Mouse (Mus musculus) right cerebral cortex, postnatal 10 days (tissue): ENCODE measurements around the gene Cenpm.
A peak's percentile ranks its signal among the peaks of the same experiment; 100 is the strongest.

ENCODE experiments used
- DNase-seq, 2 experiments: peaks; one replicate each; pipeline ENCODE4 v3.0.0; 2021; ENCODE audit warnings: low spot score in 2 of 2

Cenpm gene

DNA sequence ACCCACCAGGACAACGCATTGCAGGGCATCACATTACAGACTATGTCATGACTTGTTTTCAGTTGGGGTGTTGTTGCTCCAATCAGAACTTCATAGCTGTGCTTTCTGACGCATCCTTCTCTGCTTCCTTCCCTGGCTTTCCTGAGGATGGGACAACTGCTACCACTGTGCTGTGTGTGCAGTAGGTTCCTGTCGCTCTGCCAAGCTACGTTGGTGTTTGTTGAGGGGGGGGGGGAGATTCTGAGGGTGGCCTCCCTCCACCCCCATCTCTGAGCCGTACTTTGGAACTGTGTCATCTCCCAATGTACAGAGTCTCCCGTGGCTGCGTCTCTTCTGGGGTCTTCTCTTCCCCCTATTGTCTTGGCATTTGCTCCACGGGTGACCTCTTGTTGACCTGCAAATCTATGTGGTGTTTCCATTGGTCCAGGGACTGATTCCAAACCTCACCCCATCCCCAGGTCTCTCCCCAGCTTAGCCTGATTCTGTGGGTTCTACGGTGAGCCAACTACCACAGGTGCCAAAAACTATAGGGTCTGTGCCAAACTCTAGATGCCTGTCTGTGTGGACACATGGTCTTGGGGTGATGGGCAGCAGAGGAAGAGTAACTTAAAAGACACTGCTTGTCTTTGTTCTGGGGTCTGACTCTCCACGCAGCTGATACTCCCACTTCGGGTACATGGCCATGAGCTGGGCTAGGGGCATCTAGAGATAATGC lies 29.1 kb downstream of the Cenpm start:
- no peak for DNase-seq

- no peak for DNase-seq
Observed at GRCm38 (mm10) chr15:82213222-82213621, 31.3 kb downstream of the Cenpm start.

DNA sequence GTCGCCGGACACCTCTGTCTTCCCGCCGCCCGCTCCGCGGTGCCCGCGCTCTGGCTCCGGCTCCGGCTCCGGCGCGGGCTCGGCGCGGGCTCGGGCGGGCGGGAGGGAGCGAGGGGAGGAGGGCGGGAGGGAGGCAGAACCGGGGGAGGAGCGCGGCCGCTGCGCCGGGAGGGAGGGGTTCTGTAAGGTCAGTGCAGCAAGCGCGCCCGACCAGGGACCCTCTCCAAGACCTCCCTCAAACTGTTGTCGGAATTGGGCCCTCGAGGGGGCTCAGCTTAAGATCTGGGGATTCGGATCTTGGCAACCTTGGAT lies 31.8 kb downstream of the Cenpm start, which contains the start of gene Shisa8:
Shisa8 (minus strand) TSS at position 64 of the 312 bp plus-strand sequence.
- no peak for DNase-seq

- no peak for DNase-seq
Observed at GRCm38 (mm10) chr15:82211911-82212751, 32.4 kb downstream of the Cenpm start.

DNA sequence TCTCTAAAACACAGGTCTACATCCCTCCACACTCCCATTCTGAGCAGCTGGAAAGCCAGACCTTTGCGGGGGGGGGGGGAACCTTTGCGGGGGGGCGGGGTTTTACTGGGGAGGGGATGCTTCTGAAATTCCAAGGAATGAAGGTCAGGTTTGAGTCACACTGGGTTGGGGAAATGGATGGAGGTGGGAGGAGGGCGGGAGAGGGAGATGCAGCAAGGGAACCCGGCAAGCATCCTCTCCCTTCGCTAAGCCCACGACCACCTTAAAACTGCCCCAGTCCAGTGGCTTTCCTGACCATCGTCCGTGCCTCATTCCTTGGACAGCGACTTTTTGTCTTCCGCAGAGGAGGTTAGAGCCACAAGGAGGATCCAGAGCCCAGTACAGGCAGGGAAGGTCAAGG lies 33.3 kb downstream of the Cenpm start:
- no peak for DNase-seq

DNA sequence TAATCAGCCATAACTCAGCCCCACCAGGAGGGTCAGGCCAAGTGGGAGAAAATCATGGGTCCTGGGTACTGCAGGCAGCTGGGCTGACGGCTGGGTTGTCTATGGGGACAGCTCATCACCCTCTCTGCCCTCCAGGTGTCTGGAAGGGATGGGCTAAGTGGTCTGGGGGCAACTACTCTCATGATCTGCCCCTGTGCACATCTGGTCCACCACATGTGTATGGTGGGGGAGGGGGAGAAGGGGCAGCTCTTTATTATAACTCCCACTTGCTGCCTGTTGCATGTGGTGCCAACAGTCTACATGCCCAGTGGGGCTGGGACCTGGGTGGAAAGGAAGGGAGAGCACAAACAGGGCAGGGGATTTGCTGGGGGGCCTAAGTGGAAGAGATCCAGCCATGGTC lies 33.7 kb downstream of the Cenpm start:
- DNase-seq = no peak

DNA sequence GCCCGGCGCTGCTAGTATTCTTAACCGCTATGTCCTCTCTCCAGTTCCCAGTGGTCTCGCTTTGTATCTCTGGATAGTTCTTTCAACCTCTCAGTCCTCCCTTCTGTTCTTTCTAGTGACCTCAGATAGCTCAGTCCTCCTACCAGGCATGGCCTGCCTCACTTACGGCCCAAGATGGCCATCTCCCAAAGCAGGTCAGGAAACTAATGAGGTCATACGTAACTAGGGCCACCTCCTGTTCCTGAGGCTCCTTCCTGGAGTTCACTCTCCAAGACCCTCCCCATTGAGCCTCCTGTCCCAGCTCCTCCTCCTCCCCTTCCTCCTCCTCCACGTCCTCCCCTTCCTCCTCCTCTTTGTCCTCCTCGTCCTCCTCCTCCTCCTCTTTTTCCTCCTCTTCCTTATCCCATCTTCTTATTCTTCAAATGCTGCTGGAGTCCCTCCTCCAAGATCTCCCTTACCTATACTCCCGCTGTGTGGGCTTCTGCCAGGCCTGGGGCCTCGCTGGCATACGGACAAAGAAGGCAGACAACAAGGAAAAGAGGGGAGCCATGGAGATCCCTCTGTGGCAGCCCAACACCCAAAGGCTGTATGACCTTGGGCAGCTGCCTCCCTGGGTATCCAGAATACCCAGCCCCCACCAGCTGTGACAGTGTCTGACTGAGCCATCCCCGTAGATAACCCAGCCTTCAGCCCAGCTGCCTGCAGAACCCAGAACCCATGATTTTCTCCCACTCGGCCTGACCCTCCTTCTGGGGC lies 35.1 kb downstream of the Cenpm start:
- DNase-seq = no peak

DNA sequence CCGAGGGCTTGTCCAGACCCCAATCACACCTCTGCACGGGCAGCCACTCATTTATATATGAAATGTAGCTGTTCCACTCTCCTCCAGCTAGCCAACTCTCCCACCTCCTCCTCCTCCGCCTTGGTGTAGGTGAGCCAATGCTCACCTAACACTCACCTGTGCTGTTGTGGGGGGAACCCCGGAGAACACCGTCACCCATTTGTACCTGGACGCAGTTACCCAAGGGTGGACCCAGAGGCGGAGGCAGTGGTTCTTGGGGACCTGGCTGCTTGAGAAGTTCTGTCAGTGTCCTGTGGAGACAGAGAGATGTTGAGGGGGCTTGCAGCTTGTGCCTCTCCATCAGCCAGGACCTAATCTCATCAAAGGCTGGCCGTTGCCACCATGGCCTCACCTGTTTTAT lies 36.2 kb downstream of the Cenpm start:
- no peak for DNase-seq

GRCm38 (mm10) chr15:82207504-82208219 lies 36.9 kb downstream of the Cenpm start:
- no peak for DNase-seq

DNA sequence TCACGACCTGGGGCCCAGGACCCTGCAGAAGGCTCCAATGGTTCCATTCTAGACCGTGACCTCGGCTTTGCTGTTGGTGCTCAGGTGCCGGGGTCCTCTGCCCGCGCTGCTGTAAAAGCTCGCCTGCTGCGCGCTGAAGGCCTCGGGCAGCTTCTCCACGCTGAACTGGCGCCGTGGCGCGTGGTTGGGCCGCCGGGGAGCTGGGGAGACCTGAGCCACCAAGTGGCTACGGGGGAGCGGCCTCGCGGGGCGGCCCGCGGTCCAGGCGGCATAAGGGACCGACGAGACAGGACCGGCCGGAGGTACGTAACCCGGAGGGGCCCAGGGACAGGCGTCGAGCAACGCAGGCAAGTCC lies 37.5 kb downstream of the Cenpm start:
- no peak for DNase-seq

DNA sequence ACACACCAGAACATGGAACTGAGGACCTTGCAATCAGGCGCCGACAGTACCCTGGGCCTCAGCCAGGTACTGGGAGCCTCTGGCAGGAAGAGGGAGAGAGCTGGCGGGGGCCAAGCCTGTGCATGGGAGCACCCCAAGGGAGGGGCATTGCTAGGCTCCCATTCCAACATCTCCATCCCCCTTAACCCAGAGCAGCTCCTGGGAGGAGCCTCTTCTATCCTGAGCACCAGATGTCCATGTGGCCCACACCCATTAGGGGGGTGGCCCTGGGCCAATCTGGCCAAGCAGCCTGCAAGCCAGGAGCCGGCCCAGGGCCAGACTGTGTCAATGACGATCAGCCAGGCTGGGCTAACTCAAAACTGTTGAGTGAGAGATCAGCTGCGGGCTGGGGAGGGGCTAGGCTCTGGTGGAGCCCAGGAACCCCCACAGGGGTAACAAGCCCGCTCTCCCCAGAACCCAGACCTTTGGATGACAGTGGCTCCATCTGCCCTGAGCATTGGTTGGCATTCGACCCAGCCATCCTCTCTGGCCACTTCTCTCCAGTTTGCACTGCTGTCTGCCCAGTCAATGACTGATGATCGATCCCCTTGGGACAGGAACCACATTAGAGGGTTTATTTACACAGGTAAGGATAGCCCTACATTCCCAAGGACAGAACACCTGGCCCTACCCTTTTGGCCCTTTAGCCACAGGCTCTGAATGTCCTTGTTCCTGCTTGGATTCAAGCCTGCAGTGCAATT lies 38.0 kb downstream of the Cenpm start:
- DNase-seq = peak; percentile 73 to 76

DNA sequence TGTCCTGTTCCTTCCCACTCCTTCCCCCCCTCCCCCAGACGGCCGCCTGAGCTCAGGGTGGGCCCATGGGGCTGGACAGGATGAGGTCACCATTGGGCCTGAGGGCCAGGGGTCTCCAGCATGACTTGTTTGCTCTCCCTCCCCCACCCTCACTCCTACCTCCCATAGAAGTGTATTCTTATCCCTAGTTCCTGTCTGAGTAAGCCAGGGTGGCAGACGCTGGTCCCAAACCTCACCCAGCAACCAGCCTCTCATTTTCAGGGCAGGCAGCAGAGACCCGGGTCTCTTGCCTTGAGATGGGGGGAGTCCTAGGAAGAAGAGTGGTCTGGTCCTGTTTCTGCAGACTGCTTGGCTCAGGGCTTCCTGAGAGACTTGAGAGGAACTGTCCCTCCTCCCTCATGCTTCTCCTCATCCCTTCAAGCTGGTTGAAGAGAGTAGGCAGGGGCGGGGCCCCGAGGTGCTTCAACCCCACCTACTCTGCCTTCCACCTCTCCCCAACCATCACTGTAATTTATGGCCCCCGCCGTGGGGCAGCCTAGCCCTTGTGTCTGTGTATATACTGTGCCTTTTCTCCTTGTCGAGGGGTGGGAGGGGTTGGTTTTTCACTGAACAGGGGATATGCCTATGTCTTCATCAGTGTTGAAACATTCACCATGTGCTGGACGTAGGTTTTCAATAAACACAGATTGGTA lies 39.7 kb downstream of the Cenpm start:
- no peak for DNase-seq

GRCm38 (mm10) chr15:82203611-82204351 lies 40.8 kb downstream of the Cenpm start:
- no peak for DNase-seq

- no peak for DNase-seq
Observed at GRCm38 (mm10) chr15:82203090-82203489, 41.5 kb downstream of the Cenpm start.

DNA sequence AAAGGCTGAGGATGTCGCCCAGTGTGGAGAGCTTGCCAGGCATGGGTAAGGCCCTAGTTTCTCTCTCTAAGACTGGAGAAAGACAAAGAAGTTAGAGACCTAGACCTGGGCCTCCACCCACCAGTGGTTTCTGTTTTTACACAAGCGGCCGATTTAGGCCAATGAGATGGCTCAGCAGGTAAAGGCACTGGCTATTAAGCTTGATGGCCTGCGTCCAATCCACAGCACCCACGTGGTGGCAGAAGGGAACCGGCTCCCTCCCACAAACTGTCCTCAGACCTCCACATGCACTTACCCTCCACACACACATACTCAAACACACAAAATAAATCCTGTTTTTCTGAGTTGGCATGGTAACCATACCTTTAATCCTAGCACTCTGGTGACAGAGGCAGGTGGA lies 42.5 kb downstream of the Cenpm start:
- DNase-seq = no peak

DNA sequence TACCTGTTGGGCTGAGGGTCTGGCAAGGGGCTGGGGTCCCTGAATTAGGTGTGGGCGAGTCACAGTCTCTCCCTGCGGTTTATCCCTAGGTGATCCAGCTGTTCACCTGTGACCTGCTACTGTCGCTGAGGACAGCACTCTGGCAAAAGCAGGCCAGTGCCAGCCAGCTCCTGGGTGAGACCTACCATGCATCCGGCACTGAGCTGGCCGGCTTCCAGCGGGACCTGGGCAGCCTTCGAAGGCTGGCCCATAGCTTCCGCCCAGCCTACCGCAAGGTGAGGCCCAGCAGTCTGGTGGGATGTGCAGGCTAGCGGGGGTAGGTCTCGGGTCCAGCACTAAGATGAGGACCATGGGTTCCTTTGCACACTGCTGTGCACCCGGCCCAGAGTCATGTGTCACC lies 45.0 kb downstream of the Cenpm start:
- no peak for DNase-seq

DNA sequence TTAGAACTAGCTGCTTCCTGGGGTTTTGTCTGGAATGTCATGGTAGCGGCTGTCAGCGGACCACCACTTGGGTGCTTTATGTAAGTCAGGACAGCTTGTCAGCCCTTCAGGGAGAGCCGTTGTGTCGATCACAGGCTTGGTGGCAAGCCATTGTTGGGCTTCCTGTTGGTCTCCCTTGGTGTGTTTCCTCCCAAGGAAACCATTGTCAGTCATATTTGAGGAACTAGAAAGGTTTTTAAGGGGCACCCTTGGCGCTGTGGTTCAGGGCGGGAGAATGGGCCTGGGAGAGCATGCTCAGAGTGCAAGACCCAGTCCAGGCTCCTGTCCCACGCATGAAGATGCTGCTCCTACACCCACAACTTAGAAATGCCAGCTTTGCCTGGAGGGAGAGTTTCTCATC lies 46.2 kb downstream of the Cenpm start:
- no peak for DNase-seq

- no peak for DNase-seq
Observed at GRCm38 (mm10) chr15:82197937-82198336, 46.6 kb downstream of the Cenpm start.

GRCm38 (mm10) chr15:82197246-82197750 lies 47.2 kb downstream of the Cenpm start:
- DNase-seq = no peak

DNA sequence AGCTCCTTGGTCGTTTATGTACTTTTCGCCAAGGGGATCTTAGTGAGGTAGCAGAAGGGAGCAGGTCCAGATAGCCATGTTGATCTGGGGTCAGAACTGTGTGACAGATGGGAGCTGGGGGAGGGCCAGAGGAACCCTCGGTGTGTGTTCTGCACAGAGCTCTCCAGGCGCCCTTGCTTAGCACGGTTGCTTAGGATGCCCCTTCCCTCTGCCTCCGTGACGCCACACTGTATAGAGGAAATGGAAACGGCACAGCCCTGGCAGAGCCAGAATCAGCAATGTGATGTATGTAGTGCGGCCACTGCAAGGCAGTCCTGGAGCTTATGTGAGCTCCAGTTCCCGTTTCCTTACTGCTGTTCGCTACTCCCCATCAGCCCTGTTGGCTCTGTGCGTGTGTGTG lies 48.2 kb downstream of the Cenpm start:
- DNase-seq = no peak
